Mouse (Mus musculus) heart, postnatal 0 days (tissue): ENCODE measurements around the gene Klhdc7b. TPM values are rescaled to one million over a fixed set of nuclear protein-coding genes. Genes with fewer than 3 reads are reported as not detected.

Source experiments
- ATAC-seq: fragments of 200-750 bp; cut with Nextera tagmentation; 2 replicates; pipeline ENCODE4 v1.8.0; 2017; ENCODE audit warnings: low read depth, moderate number of reproducible peaks, moderate library complexity; ENCODE audit not compliant: insufficient read depth
- DNase-seq: peaks from one replicate; pipeline ENCODE4 v3.0.0-alpha.2; 2016; ENCODE audit warnings: low spot score
- H3K27ac ChIP-seq: fragments of 300-500 bp; sonication (generic); 2 replicates; pipeline ENCODE4 v1.5.1; 2014; ENCODE audit warnings: low read depth, mild to moderate bottlenecking
- H3K27me3 ChIP-seq: fragments of 300-500 bp; sonication (generic); 2 replicates; pipeline ENCODE4 v1.6.1; 2014; ENCODE audit warnings: low read length, mixed read lengths; ENCODE audit not compliant: control insufficient read depth, insufficient read depth
- H3K36me3 ChIP-seq: fragments of 300-500 bp; sonication (generic); replicated peaks from 2 replicates; pipeline ENCODE4 v1.6.1; 2014; ENCODE audit warnings: low read length, mixed read lengths; ENCODE audit not compliant: control insufficient read depth, insufficient read depth
- H3K4me1 ChIP-seq: fragments of 300-500 bp; sonication (generic); 2 replicates; pipeline ENCODE4 v1.6.1; 2014; ENCODE audit warnings: antibody characterized with exemption; ENCODE audit not compliant: control insufficient read depth, insufficient read depth
- H3K4me2 ChIP-seq: fragments of 300-500 bp; sonication (generic); 2 replicates; pipeline ENCODE4 v1.6.1; 2014; ENCODE audit warnings: low read depth, mild to moderate bottlenecking, low read length, moderate library complexity
- H3K4me3 ChIP-seq: fragments of 300-500 bp; sonication (generic); 2 replicates; pipeline ENCODE4 v1.5.1; 2014; ENCODE audit warnings: low read depth, low read length
- H3K9ac ChIP-seq: fragments of 300-500 bp; sonication (generic); replicated peaks from 2 replicates; pipeline ENCODE4 v1.6.1; 2014; ENCODE audit warnings: low read depth, low read length, mixed read lengths
- H3K9me3 ChIP-seq: fragments of 300-500 bp; sonication (generic); replicated peaks from 2 replicates; pipeline ENCODE4 v1.6.1; 2016; ENCODE audit warnings: low read length; ENCODE audit not compliant: control insufficient read depth
- CTCF ChIP-seq: IDR thresholded peaks from 2 replicates; pipeline ENCODE4 v1.5.1; 2016; ENCODE audit warnings: antibody characterized with exemption, control low read depth, low read depth
- EP300 ChIP-seq: IDR thresholded peaks from 2 replicates; pipeline ENCODE4 v1.6.1; 2016; ENCODE audit warnings: antibody characterized with exemption, low read depth
- WGBS: fragments of 180-500 bp; shearing (Covaris S2); extraction: QIAGEN DNeasy Blood & Tissue Kit; methylation state at CpG from one replicate; pipeline ENCODE4 v1.1.7; 2014; 5-methylcytosine and 5-hydroxymethylcytosine counted together
- polyA plus RNA-seq: library from polyadenylated mRNA; unstranded; fragments of >200 nt; fragmentation: Nextera tagmentation; extraction: Ambion mirVana; gene quantifications from 2 replicates; pipeline ENCODE4 v1.2.1, GENCODE M21; 2015
- total RNA-seq: library from RNA; depleted of rRNA; stranded (reverse); fragments of >200 nt; gene quantifications from 2 replicates; pipeline ENCODE4 v1.2.3, GENCODE M21; 2014; ENCODE audit warnings: low replicate concordance

Klhdc7b gene
- total and polyA plus RNA-seq, 2 experiments from 2014 or later: not detected

GRCm38 (mm10) chr15:89374801-89375534, 9.7 kb upstream of the Klhdc7b start:
- WGBS: 90% methylated on average over 17 of the region's 17 CpGs

GRCm38 (mm10) chr15:89376040-89376439, 8.7 kb upstream of the Klhdc7b start:
- Histone ChIP-seq H3K9ac (no peak overlapping the region), H3K4me3 (no peak overlapping the region), H3K27me3 (peaks cover 40% of the 10 kb centered on the region), H3K36me3 (peaks cover 12% of the 10 kb centered on the region), H3K4me2 (no peak overlapping the region), H3K9me3 (no peaks in the 10 kb centered on the region), H3K4me1 (peaks cover 12% of the 10 kb centered on the region; the same call in 1 of the 2 replicates), H3K27ac (no peak overlapping the region)
- 66% methylated on average over 7 of the region's 7 CpGs for WGBS
- TF ChIP-seq CTCF: no peak
- TF ChIP-seq EP300: no peak
- DNase-seq: no peak
- no peak for ATAC-seq

More at GRCm38 (mm10) chr15:89374801-89375534, 9.7 kb upstream of the Klhdc7b start:
- no peak for DNase-seq
- H3K36me3 ChIP-seq: peaks cover 22% of the 10 kb centered on the region
- ATAC-seq: no peak
- no peak overlapping the region for H3K4me3 ChIP-seq
- no peak overlapping the region for H3K27ac ChIP-seq
- H3K27me3 ChIP-seq: peaks cover 35% of the 10 kb centered on the region
- peaks cover 12% of the 10 kb centered on the region; the same call in 1 of the 2 replicates for H3K4me1 ChIP-seq
- H3K9ac ChIP-seq: no peak overlapping the region
- no peak overlapping the region for H3K4me2 ChIP-seq
- no peaks in the 10 kb centered on the region for H3K9me3 ChIP-seq
- TF ChIP-seq EP300 (no peak), CTCF (no peak)

GRCm38 (mm10) chr15:89376957-89377356, 7.8 kb upstream of the Klhdc7b start, which contains the start of gene Tymp:
Gene Tymp (minus strand): TSS chr15:89377039.
- WGBS: 30% methylated on average over 16 of the region's 16 CpGs
- no peak for DNase-seq
- Histone ChIP-seq H3K36me3 (peaks cover 2% of the 10 kb centered on the region), H3K4me1 (peaks cover 12% of the 10 kb centered on the region; the same call in 1 of the 2 replicates), H3K9ac (no peak within 1 kb of the TSS), H3K27ac (no peak within 1 kb of the TSS), H3K27me3 (peaks cover 40% of the 10 kb centered on the region), H3K4me2 (no peak within 1 kb of the TSS), H3K9me3 (no peaks in the 10 kb centered on the region), H3K4me3 (no peak within 1 kb of the TSS)
- no peak for ATAC-seq
- no peak for TF ChIP-seq CTCF
- TF ChIP-seq EP300: no peak

GRCm38 (mm10) chr15:89377362-89377761, 7.4 kb upstream of the Klhdc7b start:
- DNase-seq (no peak), ATAC-seq (no peak)
- Histone ChIP-seq H3K27ac (no peak overlapping the region), H3K27me3 (peaks cover 40% of the 10 kb centered on the region), H3K9me3 (no peaks in the 10 kb centered on the region), H3K36me3 (no peaks in the 10 kb centered on the region), H3K4me1 (peaks cover 12% of the 10 kb centered on the region; the same call in 1 of the 2 replicates), H3K9ac (no peak overlapping the region), H3K4me2 (no peak overlapping the region), H3K4me3 (no peak overlapping the region)
- 12% methylated on average over 18 of the region's 18 CpGs for WGBS
- no peak for TF ChIP-seq EP300
- no peak for TF ChIP-seq CTCF

- no peak overlapping the region for H3K9ac ChIP-seq
- no peaks in the 10 kb centered on the region for H3K9me3 ChIP-seq
- 14% methylated on average over 46 of the region's 46 CpGs for WGBS
- TF ChIP-seq CTCF (no peak), EP300 (no peak)
- H3K4me1 ChIP-seq: peaks cover 6% of the 10 kb centered on the region; the same call in 1 of the 2 replicates
- H3K36me3 ChIP-seq: no peaks in the 10 kb centered on the region
- DNase-seq: no peak
- H3K4me3 ChIP-seq: peak overlapping the region; percentile 44
- H3K27ac ChIP-seq: no peak overlapping the region
- no peak for ATAC-seq
- H3K27me3 ChIP-seq: peaks cover 40% of the 10 kb centered on the region
- peak overlapping the region; percentile 71 for H3K4me2 ChIP-seq
Measured at GRCm38 (mm10) chr15:89377938-89378828, 6.5 kb upstream of the Klhdc7b start.
